Mouse (Mus musculus): Measurements from ENCODE around the gene Cnot8.

DNA sequence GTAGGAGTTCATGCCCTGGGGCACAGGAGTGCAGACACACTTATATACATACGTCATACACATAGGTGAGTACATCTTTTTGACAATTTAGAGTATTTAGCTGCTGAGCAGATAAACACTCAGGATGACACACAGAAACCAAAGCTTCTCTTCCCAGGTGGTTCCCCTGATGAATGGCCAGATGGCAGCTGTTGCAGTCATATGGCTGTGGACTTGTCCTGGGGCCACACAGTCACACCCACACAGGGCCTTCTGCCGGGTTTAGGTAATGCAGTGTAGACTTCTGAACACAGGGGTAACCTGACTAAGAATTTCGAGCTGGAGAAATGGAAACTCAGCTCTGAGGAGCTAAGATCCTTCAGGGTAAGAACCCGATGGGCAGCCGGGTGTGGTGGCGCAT, 22.2 kb upstream of the Cnot8 start:
- TF ChIP-seq CTCF (IDR thresholded peaks at IDR 0.05; ENCODE audit: borderline replicate concordance, extremely low read depth, insufficient read depth, insufficient read length) (no peak), POLR2A (IDR thresholded peaks at IDR 0.05; ENCODE audit: borderline replicate concordance, extremely low read depth, insufficient read depth, insufficient read length, poor library complexity, severe bottlenecking) (no peak)
